Mouse (Mus musculus) CH12.LX (cell line): Measurements from ENCODE around the gene Krit1.

ENCODE experiments used
- E2F4 ChIP-seq: IDR thresholded peaks from 2 replicates; pipeline ENCODE4 v1.6.1; 2011; ENCODE audit warnings: low read depth, low read length, improper control_type of control experiment; ENCODE audit not compliant: insufficient replicate concordance
- POLR2A ChIP-seq: IDR thresholded peaks from 2 replicates; pipeline ENCODE4 v1.6.1; 2011; ENCODE audit warnings: low read depth, mild to moderate bottlenecking, improper control_type of control experiment, low read length
- TBP ChIP-seq: conservative IDR thresholded peaks from 2 replicates; pipeline ENCODE4 v1.6.1; 2011; ENCODE audit warnings: low read depth, low read length, improper control_type of control experiment

DNA sequence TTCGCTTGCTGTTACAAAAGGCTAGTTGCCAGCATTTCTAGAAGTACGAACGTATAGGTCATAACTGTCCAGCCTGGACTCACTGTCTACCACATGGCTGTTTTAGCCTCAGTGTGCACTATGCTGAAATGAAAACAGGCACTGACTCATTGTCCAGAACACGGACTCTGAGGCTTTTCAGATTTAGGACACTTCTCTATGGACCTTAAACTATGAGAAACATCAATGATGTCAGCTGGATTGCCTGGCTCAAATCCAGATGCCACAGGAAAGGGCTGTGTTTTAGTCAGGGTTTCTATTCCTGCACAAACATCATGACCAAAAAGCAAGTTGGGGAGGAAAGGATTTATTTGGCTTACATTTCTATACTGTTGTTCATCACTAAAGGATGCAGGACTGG, 15.4 kb upstream of the Krit1 start:
- TF ChIP-seq E2F4, result no peak
- no peak for TF ChIP-seq POLR2A
- no peak for TF ChIP-seq TBP
